In genomic region chr4:89575529-89575928, GRCm38 (mm10) we compare ENCODE assay signal across 8 mouse cellular contexts.
DNase-seq lines count a peak whose midpoint lies in the region; TF ChIP-seq lines count a peak whose summit lies in the region.

No protein-coding gene starts in this region.

- TF ChIP-seq EP300 in CH12.LX (IDR thresholded peaks at IDR 0.05; ENCODE audit: low read length) = no peak

- in situ Hi-C loops in CH12.LX (cut with MboI; ENCODE audit: low pct_ligation_motif_present, low pct_unique_long_range_greater_than_20kb, low sequenced_read_pairs) = loop anchor here (5.0 kb wide), 1 partner anchor 117 kb away; no protein-coding TSS in a partner anchor

- H3K36me3 ChIP-seq in CH12.LX (replicated peaks in 1 of 2; ENCODE audit: control insufficient read depth in 1 of 2, insufficient read depth in 1 of 2, low read length in 1 of 2) = no peaks in the 10 kb centered on the region

- H3K27ac ChIP-seq in CH12.LX (ENCODE audit: insufficient read depth, low read depth) = no peak overlapping the region

- no peak for TF ChIP-seq POLR2A in CH12.LX (IDR thresholded peaks at IDR 0.05; ENCODE audit: low read depth, low read length)

- no peak overlapping the region for H3K4me3 ChIP-seq in CH12.LX (replicated peaks in 1 of 3; ENCODE audit: low read depth in 2 of 3, low read length in 2 of 3, poor library complexity in 1 of 3)

- H3K79me2 ChIP-seq in CH12.LX (replicated peaks; ENCODE audit: control insufficient read depth, extremely low read depth, insufficient read depth, poor library complexity, severe bottlenecking) = no peaks in the 10 kb centered on the region

- H3K9ac ChIP-seq in CH12.LX (ENCODE audit: insufficient read depth, low read depth) = no peak overlapping the region

- no peaks in the 10 kb centered on the region for H3K27me3 ChIP-seq in CH12.LX (replicated peaks)

- TF ChIP-seq CTCF in CH12.LX (conservative IDR thresholded peaks at IDR 0.05 in 1 of 2, IDR thresholded peaks at IDR 0.05 in 1 of 2; ENCODE audit: low read depth in 2 of 2, low read length in 2 of 2) = peak; percentile 16 to 76; a peak in 2 of 4 replicates

- peak; percentile 85 for TF ChIP-seq RAD21 in CH12.LX (IDR thresholded peaks at IDR 0.05; ENCODE audit: low read depth, low read length)

- DNase-seq in 3T3-L1 (ENCODE audit: low read depth, low spot score) (peak; percentile 69), CH12.LX (ENCODE audit: extremely low read depth) (peak; percentile 53)
- DNase-seq in cerebellum, adult 8-10 months = peak; percentile 1
- DNase-seq in frontal cortex, adult 2 months (ENCODE audit: extremely low spot score in 1 of 2, low spot score in 1 of 2) = peak; percentile 8 to 79
- peak; percentile 19 to 56 for DNase-seq in layer of hippocampus, postnatal 25 days (ENCODE audit: extremely low spot score in 1 of 2, low spot score in 1 of 2)
- DNase-seq in naive thymus-derived CD4-positive, alpha-beta T cell, adult 2 months (ENCODE audit: low read depth) = peak; percentile 22
- DNase-seq in thymus, postnatal 10 days (ENCODE audit: low spot score in 2 of 2) = no peak
- no peak for DNase-seq in spleen, postnatal 10 days (ENCODE audit: low spot score in 2 of 2)

- peaks cover 0 to 4% of the 10 kb centered on the region in 2 experiments; a peak in 2 of 4 replicates for H3K4me1 ChIP-seq in CH12.LX (ENCODE audit: control insufficient read depth in 1 of 2, insufficient read depth in 2 of 2)

- dilution Hi-C loops in CH12.LX (cut with MboI; ENCODE audit: extremely low pct_ligation_motif_present, extremely low pct_unique_long_range_greater_than_20kb, low sequenced_read_pairs) = no loop called here

- H3K9me3 ChIP-seq in CH12.LX (replicated peaks; ENCODE audit: low read length) = no peaks in the 10 kb centered on the region

- H3K4me2 ChIP-seq in CH12.LX (ENCODE audit: insufficient read depth, low read depth, poor library complexity, severe bottlenecking) = no peak overlapping the region; the same call in 1 of the 2 replicates

TF ChIP-seq in CH12.LX, 34 proteins besides CTCF, POLR2A, EP300 and RAD21:
- TF ChIP-seq SMC3 (IDR thresholded peaks at IDR 0.05; ENCODE audit: low read depth, low read length) = peak; percentile 73
- TF ChIP-seq MAFK (IDR thresholded peaks at IDR 0.05; ENCODE audit: insufficient replicate concordance, low read length) = no peak

Comparison
In these comparisons a context has a peak if more than half of its experiments do, and no peak if none do; other contexts are left out.
1. DNase-seq: peak in 3T3-L1 (single experiment), CH12.LX (single experiment), cerebellum, adult 8-10 months (single experiment), frontal cortex, adult 2 months (2 of 2), layer of hippocampus, postnatal 25 days (2 of 2) and naive thymus-derived CD4-positive, alpha-beta T cell, adult 2 months (single experiment); none in thymus, postnatal 10 days (0 of 2) and spleen, postnatal 10 days (0 of 2).